23 mouse cellular contexts compared by ENCODE assay signal in the genomic region with DNA sequence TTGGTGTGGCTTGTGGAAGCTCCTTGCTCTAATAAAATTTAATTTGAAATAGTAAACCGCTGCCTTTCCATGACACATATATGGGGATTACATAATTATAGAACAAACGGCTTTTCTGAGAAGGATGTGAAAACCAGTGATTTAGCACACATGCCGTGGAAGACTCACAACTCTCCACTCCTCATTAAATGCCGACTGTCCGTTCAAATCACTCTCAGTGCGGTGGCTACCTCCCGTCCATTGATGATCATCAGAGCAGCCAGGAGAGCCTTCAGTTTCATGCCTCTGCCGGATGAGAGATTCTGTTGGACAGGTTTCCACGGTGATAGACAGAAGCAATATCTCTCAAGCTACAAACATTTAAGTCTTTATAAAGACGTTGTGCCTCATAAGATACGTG.
"Had no signal": no experiment of that assay in that cellular context is flagged by ENCODE, and none has a peak within 500 bp of the region (broad histone marks: within the 10 kb centered on the region; RNA-seq: fewer than 3 reads in every experiment).

No protein-coding gene starts in this region.

- H3K9me3 ChIP-seq: heart, embryonic 13.5 days; heart, embryonic 15.5 days; hindbrain, embryonic 13.5 days; hindbrain, embryonic 15.5 days; kidney, embryonic 15.5 days; limb, embryonic 13.5 days; limb, embryonic 15.5 days; liver, embryonic 12.5 days had no signal

- H3K9ac ChIP-seq: heart, embryonic 13.5 days; heart, embryonic 15.5 days; hindbrain, embryonic 13.5 days; hindbrain, embryonic 15.5 days; kidney, embryonic 15.5 days; limb, embryonic 13.5 days; limb, embryonic 15.5 days; liver, embryonic 12.5 days had no signal

- H3K36me3 ChIP-seq: heart, embryonic 13.5 days; heart, embryonic 15.5 days; hindbrain, embryonic 13.5 days; hindbrain, embryonic 15.5 days; kidney, embryonic 15.5 days; limb, embryonic 13.5 days; limb, embryonic 15.5 days; liver, embryonic 12.5 days had no signal

- H3K27ac ChIP-seq: heart, embryonic 13.5 days; heart, embryonic 15.5 days; hindbrain, embryonic 13.5 days; hindbrain, embryonic 15.5 days; hindbrain, postnatal 0 days; kidney, embryonic 15.5 days; kidney, postnatal 0 days; limb, embryonic 13.5 days; limb, embryonic 15.5 days; liver, embryonic 12.5 days had no signal

- DNase-seq: gastrocnemius, postnatal 14 days; gastrocnemius, postnatal 36 days; heart, adult 18-20 months; kidney, adult 11 months; kidney, adult 2 months; kidney, adult 9 months; kidney, postnatal 14 days; kidney, postnatal 36 days; layer of hippocampus, adult 9-11 months; layer of hippocampus, postnatal 36 days; left cerebral cortex, postnatal 4 days had no signal

- ATAC-seq: hindbrain, postnatal 0 days; intestine, embryonic 16.5 days; liver, embryonic 12.5 days had no signal

- H3K27me3 ChIP-seq: heart, embryonic 13.5 days; heart, embryonic 15.5 days; hindbrain, embryonic 13.5 days; hindbrain, embryonic 15.5 days; kidney, embryonic 15.5 days; limb, embryonic 13.5 days; limb, embryonic 15.5 days; liver, embryonic 12.5 days had no signal

- H3K4me2 ChIP-seq: heart, embryonic 11.5 days; heart, embryonic 13.5 days; heart, embryonic 15.5 days; hindbrain, embryonic 13.5 days; hindbrain, embryonic 15.5 days; kidney, embryonic 15.5 days; limb, embryonic 13.5 days; limb, embryonic 15.5 days; liver, embryonic 12.5 days had no signal

- H3K4me1 ChIP-seq: heart, embryonic 13.5 days; heart, embryonic 15.5 days; hindbrain, embryonic 13.5 days; hindbrain, embryonic 15.5 days; kidney, embryonic 15.5 days; limb, embryonic 15.5 days; liver, embryonic 12.5 days had no signal

- H3K4me3 ChIP-seq: heart, embryonic 13.5 days; heart, embryonic 15.5 days; hindbrain, embryonic 13.5 days; hindbrain, embryonic 15.5 days; kidney, embryonic 15.5 days; limb, embryonic 13.5 days; limb, embryonic 15.5 days; liver, embryonic 12.5 days had no signal
